ENCODE assay signal across 9 mouse cellular contexts in genomic region chr3:9520051-9520727, GRCm38 (mm10).
DNase-seq lines count a peak whose midpoint lies in the region; ATAC-seq lines count a peak whose summit lies in the region.
"Had no signal": no experiment of that assay in that cellular context is flagged by ENCODE, and none has a peak within 500 bp of the region (broad histone marks: within the 10 kb centered on the region; RNA-seq: fewer than 3 reads in every experiment).

No protein-coding gene starts in this region.

- no peaks in the 10 kb centered on the region for H3K9me3 ChIP-seq in forebrain, embryonic 16.5 days (ENCODE audit: control insufficient read depth, low read length)
- H3K9me3 ChIP-seq in liver, embryonic 13.5 days (replicated peaks), result no peaks in the 10 kb centered on the region

- intact Hi-C loops in heart, postnatal 36 days (cut with DNase I), result no loop called here

- peaks cover 37% of the 10 kb centered on the region for H3K4me1 ChIP-seq in forebrain, embryonic 16.5 days (replicated peaks; ENCODE audit: control insufficient read depth, insufficient read depth, low read length)
- peaks cover 61% of the 10 kb centered on the region for H3K4me1 ChIP-seq in liver, embryonic 13.5 days (replicated peaks)

- WGBS in forebrain, embryonic 16.5 days, result 5% methylated on average over 17 of the region's 17 CpGs
- 52% methylated on average over 17 of the region's 17 CpGs for WGBS in liver, embryonic 13.5 days (ENCODE audit: insufficient replicate concordance)

- no peak overlapping the region for H3K4me3 ChIP-seq in forebrain, embryonic 16.5 days (replicated peaks; ENCODE audit: low read length)
- no peak overlapping the region for H3K4me3 ChIP-seq in liver, embryonic 13.5 days (replicated peaks)

- peak; percentile 97 for ATAC-seq in forebrain, embryonic 16.5 days
- peak; percentile 72 for ATAC-seq in liver, embryonic 13.5 days (ENCODE audit: low read depth)

- peak overlapping the region; percentile 73 for H3K27ac ChIP-seq in forebrain, embryonic 16.5 days (ENCODE audit: low read length)
- peak overlapping the region; percentile 54 for H3K27ac ChIP-seq in liver, embryonic 13.5 days

- H3K9ac ChIP-seq in forebrain, embryonic 16.5 days (replicated peaks; ENCODE audit: low read depth, low read length), result no peak overlapping the region
- no peak overlapping the region for H3K9ac ChIP-seq in liver, embryonic 13.5 days

- H3K36me3 ChIP-seq in forebrain, embryonic 16.5 days (ENCODE audit: control insufficient read depth, insufficient read depth), result no peaks in the 10 kb centered on the region
- no peaks in the 10 kb centered on the region for H3K36me3 ChIP-seq in liver, embryonic 13.5 days

- peak overlapping the region; percentile 13 for H3K4me2 ChIP-seq in forebrain, embryonic 16.5 days (ENCODE audit: low read length)
- H3K4me2 ChIP-seq in liver, embryonic 13.5 days, result 0 out of 2 replicates have a peak overlapping the region, but pooled peaks have one; percentile 2

- peaks cover 3% of the 10 kb centered on the region; the same call in 1 of the 2 replicates for H3K27me3 ChIP-seq in forebrain, embryonic 16.5 days (replicated peaks; ENCODE audit: control insufficient read depth, insufficient read depth, low read length)
- no peaks in the 10 kb centered on the region for H3K27me3 ChIP-seq in liver, embryonic 13.5 days
- H3K27me3 ChIP-seq: CH12.LX had no signal

- DNase-seq in CD4-positive, CD25-positive, alpha-beta regulatory T cell, adult 2 months (ENCODE audit: low read depth, low spot score), result peak; percentile 66
- peak; percentile 76 for DNase-seq in cerebellum, adult 11 months
- peak; percentile 70 for DNase-seq in heart, postnatal 36 days
- peak; percentile 73 to 76 for DNase-seq in kidney, postnatal 4 days
- DNase-seq in liver, embryonic 13.5 days, result no peak
- peak; percentile 50 for DNase-seq in neural tube, embryonic 10.5 days (ENCODE audit: extremely low spot score, low spot score)
- DNase-seq in thymus, postnatal 25 days, result peak; percentile 59
